Mouse (Mus musculus) telencephalon, adult 2 months (tissue): Measurements from ENCODE around the gene Rai1.

ENCODE experiments used
- DNase-seq: peaks from one replicate; pipeline ENCODE4 v3.0.0-alpha.2; 2011; ENCODE audit warnings: low read depth, low spot score

Rai1 gene

DNA sequence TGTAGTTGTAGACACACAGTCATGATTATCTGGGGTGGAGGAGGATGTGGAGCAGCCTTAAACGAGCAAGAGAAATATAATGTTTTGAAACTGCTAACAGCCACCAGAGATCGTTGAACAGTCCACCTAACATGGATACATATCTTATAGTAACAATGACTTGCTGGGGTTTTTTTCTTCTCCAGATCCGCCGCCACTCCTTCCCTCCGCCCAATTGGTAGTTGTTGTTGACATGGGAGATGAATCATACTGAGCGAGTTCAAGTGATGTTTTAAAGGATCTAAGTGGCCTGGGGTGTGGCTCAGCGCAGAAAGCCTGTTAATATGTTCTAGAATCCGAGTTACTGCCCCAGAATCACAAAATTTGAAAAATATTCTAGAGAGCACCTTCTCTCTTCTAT is 114.8 kb downstream of the Rai1 start:
- DNase-seq: no peak

DNA sequence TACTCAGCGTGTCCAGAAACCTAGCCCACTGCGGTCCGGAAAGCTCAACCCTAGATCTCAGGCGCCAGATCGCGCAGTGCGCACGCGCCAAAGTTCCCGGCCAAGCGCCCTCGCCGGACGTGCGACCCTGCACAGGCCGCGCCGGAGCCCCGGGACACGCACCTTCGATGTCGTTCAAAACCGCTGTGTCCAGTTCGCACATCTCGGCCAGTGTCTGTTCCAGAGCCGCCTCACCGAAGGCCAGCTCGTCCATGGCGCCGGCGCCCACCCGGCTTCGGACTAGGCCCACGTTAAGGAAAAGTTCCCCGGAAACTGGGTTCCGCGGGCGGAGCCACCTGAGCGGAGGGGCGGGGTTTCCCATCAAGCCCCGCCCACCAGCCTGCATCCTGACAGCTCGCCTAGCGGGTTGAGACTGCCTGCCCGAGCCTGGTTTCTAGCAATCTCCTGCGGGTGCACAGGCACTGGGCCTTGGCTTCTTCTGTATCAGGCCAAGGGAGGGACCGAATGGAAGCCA is 115.5 kb downstream of the Rai1 start:
- peak; percentile 61 for DNase-seq

DNA sequence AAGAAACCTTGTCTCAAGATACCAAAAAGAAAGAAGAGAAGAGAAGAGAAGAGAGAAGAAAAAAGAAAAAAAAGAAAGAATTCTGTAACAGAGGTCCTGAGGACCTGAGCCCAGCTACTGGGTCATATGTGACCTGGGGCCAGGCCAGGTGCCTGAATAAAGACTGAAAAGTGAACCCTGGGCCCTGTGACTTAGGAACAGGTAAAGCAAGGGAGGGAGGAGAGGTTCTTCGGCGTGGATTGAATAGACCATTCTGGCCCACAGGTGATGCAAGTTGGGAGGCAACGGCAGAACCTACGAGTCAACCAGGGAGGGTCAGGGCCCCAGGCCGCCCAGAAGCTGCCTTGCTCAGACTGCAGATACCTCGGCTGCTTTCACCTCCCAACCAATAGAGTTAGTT is 116.6 kb downstream of the Rai1 start:
- no peak for DNase-seq

DNA sequence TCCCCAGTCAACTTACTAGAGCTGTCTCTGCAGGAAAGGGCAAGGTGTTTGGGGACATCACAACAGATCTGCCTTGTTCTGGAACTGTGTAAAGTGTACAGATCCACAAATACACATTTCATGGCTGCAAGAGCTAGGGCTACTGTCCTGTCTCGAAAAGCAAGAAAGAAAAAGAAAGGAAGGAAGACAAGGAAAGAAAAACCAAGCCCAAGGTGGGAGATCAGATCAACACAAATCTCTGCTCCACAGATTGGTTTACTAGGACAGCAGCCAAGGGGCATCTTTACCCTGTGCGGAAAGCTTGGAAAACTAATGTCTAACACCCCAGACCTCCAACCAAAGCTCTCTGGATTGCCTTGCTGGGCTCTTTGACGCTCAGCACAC is 117.3 kb downstream of the Rai1 start:
- DNase-seq: no peak

DNA sequence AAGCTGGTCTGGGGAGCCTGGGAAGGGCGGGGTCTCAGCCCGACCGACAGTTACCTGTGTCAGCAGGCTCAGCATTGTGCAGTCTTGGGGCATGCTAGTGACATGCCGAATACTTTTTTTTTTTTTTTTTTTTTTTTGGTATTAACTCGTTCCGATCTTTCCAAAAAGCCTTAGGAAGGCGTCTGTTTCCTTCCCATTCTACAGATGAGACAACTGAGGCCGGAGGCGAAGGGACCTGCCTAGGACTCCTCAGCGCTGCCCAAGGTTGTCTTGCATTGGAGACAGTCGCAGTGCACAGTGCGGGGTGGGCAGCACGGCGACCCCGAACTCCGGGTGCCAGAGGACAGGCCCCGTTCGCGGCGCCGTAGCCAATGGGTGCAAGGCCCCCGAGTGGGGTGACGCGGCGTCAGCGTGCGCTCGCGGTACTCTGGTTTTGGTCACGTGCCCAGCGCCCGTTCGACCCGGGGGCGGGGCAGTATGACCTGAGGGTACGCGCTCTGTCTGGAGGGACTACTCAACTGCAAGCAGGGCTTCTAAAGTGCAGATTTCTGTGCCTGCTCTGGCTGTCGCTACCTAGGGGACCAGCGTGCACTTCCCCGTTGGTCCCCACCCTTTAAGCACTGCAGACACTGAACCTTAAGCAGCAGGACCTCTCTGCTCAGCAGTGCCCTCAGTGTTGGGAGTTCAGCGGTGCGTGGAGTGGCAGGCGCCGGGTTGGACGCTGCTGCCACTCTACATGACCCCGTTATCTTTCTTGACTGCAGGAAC is 117.8 kb downstream of the Rai1 start, which contains the start of gene Srebf1:
Gene Srebf1, minus strand, starts transcription at position 113 of the 768 bp plus-strand sequence.
- DNase-seq: no peak

DNA sequence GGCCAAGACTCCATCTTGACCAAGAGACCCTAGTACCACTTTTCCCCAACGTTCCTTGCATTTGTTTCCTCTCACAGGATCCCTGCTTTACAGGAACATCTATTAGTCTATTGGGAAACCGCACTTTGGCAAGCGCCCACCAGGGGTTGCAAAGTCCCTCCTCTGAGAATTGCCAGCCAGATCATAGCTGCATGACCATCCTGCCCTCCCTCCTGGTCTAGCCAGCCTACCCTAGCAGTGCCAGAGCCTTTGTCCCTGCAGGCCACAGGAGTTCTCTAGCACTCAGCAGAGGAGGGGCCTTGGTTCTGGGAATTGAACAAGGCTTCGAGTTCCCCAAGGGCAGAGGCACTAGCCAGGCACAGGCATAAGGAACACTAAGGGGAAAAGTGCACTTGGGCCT is 119.9 kb downstream of the Rai1 start:
- no peak for DNase-seq

DNA sequence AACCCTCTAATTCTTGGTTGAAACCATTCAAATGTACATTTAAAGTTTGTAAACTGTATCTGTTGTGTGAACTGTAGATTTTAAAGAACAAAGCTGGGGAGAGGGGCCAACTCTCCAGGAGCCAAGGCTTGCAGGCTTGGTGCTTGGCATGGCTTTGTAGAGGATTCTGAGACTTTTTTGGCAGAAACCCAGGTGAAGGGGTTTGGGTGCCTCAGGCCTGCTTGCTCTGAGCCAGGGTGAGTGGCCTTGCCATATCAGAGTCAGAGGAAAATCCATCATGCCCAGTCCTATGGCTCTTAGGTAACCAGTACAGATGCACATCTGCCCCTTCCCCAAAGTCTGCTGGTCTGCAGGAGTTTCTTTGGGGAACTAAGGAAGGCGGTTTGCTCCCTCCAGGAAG is 121.1 kb downstream of the Rai1 start:
- DNase-seq: no peak

DNA sequence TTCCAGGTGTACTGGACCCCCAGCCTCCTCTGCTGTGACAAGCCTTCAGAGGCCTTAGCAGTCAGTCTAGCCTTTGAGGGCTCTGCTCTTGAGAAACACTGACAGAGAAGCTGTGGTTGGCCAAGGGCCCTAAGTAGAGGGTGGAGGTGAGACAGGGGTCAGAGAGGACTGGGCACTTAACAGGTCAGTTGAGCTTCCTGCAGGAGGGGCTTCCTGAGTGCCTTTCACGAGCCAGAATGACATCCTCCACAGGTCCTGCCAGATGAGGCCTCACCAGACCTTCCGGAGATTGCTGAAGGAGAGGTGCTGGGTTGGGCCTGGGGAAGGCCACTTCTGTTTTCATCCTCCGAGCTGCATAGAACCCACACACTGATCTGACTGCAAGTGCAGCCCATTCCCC is 123.7 kb downstream of the Rai1 start:
- DNase-seq: no peak

DNA sequence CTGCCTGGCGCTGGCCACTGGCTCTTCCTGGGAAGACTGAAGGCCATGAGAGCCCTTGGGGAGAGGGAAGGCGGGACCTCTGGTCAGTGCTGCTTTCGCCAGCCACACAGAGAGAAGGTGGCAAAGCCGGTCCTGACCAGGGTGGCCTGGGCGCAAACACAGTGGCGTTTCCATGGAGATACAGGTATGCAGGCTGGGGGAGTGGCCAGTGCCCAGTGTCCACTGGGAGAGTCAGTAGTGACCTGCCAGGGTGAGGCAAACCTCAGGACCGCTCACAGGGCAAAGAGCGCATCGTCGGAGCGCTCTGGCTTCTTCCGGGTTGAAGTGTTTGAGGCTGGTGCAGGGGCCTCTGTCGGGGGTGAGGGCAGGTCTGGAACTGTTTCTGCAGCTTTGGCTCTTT is 125.0 kb downstream of the Rai1 start:
- no peak for DNase-seq

DNA sequence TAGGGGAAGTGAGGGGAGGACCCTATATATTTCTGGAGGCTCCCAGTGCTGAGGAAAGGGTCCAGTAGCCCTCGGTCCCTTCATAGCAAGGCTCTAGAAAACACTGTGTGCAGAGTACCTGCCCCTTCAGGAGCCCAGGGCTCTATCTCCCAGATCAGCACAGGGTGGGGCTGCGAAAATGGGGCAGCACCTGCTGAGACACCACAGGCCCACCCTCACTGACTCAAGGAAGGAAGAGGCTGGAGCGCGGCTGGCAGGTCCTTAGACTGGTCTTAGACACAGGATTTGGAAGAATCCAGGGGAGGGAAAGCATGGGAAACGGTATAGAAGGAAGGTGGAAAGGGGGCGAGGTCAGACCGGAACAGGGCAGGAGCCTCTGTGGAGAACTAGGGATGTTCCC is 125.7 kb downstream of the Rai1 start:
- no peak for DNase-seq

DNA sequence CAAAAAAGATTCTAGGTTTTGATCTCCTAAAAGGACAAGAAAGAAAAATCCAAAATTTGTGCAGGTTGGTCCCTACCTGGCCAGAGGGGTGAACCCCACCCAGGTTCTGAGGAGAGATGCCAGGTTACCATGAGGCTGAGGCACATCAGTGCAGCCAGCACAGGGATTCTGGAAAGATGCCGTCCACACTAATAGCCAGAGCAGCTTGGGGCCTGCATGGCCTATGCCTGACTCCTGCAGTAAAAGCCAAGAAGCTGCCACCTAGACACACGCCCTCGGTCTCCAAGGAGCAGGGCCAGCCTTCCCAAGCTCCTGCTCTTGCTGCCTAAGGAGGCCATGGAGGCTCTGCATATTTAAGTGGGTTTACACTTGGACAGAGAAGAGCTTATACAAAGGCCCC is 126.5 kb downstream of the Rai1 start:
- DNase-seq: no peak

DNA sequence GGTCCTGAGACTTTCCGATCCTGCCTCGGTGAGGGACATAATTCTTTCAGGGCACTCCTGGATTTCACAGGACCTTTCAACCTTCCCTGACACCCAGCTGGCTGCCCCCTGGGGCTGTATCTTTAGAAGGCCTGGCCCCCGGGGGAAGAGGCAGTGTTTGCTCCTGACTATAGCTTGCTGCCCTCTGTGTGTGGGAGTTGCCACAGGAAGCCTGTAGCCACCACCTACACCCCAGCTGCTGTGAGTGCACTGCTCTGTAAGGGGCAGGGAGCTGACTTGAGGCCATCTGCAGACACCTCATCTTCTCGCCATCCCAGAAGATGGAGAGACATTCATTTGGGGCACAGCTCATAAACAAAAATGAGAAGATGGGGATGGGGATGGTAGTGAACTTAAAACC is 127.1 kb downstream of the Rai1 start:
- DNase-seq: no peak

DNA sequence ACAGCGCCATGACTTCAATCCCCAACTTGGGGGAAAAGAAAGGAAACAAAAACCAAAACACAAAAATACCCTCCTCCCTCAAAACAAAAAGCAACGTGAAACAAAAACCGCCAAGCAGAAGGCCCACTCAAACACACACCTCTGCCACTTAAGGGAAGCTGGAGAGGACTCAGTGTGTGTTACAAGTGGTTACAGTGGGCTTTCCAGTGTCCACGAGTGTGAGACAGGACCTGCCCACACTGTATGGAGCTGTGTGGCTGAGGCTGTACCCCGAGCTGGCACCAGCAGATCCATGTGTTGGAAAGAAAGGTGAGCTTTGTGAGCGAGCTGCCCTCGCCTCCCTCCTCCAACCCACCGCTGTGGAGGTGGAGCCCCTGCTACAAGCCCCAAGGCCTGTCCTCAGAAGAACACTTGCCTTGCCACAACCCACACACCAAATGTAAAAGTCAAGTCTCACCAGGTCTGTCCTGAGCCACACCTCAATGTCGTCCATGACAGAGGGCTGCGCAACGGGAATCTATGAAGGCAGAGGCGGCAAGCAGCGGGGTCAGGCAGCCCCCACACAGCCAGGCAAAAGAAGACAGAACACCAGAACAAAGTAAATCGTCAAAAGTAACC is 127.7 kb downstream of the Rai1 start:
- DNase-seq: no peak

DNA sequence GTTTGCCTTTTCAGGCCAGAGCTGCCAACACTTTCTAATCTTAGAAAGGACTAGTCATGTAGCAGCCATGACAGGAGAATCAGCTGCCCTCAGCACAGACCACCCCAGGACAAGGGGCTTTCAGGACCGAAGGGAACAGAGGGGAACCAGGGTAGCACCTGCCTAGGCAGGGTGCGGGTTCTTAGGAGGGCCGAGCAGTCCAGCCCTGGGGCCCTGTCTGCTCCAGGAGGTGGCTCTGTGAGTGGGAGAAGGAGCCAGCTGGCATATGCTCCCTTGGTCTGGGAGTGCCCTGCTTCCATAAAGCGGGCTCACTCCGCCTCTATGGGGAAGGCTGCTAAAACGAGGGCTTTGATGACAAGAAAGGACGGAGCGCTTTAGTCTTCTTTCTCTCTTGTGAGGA is 128.4 kb downstream of the Rai1 start:
- no peak for DNase-seq

DNA sequence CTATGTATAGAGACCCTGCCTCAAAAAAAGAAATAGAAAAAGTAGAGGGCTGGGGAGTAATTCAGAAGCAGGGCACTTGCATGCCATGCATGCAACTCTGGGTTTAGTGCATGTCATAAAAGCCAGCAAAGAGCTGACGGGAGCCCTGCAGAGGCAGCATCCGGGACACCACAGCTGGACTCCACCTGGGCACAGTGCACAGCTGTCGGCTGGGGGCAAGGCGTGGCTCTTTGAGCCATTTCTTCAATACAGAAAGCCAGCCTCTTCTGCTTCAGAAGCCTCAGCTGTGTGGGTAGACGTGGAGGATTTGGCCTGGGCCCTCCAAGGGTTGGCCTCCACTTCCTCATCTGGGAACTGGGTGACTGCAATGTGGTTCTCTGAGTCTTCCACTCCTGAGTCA is 130.5 kb downstream of the Rai1 start:
- no peak for DNase-seq

DNA sequence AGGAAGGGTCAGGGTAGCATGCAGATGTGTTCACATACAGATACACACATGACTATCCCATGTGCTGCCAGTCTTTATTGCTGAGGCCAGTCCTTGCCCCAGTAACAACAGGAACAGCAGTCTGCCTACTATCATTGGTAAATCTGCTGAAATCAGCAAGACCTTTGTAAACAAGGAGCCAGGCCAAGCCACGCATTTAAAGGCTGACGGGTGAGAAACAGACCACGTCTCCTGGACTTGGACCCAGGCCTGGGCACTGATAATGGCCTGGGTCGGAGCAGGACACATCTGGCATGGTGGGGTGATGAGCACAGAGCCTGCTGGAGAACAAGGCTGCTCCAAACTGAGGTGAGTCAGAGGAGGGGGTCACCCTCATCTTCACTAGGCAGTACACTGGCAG is 135.7 kb downstream of the Rai1 start:
- no peak for DNase-seq

DNA sequence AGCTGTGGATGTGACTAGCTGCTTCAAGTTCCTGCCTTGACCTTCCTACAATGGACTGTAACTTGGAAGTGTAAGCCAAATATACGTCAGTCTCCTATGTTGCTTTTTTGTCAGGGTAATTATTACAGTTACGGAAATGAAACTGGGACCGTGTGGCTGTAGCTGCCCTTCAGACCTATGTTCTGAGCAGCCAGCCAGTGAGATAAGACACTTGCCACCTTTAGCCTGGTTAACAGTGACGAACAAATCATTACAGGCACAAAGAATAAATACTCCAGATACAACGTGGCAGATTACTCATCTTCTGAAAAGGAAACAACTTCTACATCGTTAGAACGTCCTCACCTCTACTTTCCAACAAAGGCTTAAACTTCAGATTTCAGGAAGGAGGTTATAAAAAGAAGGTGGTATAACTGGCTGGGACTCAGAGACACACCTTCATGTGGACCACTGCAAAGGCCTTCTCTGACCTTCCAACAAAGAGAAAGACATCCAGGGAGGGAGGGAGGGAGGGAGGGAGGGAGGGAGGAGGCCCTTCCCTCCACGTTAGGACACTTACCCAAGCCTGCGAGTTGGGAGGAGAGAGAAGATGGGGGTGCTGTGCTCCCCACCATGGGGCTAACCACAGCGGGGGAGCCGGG is 139.8 kb downstream of the Rai1 start:
- DNase-seq: no peak

DNA sequence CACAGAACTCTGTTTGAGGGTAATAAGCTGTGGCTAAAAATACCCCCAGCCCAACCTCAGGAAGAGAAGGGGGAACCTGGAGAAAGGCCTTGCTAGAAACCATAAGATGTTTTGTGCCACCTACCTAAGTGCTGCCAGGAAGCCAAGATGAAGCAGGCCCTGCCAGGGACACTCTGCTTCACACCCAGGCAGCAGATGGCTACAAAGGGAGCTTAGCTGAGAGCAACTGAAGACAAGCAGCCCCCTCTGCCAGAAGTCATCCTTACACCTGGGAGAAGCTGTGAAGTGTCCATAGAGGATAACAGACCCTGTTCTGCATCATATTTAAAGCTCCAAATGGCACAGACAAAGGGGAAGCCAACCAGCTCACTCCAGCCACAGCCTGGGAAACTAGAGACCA is 141.3 kb downstream of the Rai1 start:
- peak; percentile 67 for DNase-seq

DNA sequence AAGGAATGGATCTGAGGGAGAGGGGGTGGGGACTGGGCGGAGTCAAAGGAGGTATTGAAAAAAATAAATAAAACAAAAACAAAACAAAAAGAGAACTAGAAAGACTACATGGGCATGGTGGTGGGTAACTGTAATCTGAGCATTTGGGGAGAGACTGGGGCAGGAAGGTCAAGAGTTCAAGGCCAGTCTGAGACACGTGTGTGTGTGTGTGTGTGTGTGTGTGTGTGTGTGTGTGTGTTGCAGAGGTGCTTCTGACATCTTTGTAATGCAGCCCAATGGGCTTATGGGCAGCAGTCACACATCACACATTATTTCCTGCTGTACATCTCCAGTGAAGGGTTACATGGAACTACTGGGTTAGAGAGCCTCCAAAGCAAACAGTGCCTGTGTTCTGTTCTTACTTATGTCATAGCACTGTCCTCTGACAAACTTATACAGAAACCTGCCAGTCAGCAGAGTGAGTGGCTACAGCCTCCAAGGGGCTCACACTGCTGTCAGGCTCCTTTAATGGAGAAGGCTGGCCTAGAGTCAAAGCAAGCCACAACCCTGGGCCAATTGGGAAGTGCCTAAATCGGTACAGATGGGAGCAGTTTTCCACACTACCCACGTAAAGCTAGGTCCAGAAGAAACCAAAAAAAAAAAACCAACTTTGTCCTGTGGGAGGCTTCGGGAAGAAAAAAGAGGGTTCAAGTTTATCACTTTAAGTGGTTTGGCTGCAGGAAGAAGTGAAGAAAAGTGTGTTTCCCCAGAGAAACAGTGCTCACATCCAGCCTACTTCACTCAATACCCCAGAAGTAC is 143.1 kb downstream of the Rai1 start:
- peak; percentile 57 for DNase-seq
